ENCODE assay signal across 34 mouse cellular contexts in genomic region chr15:26642563-26642962, GRCm38 (mm10).
DNase-seq lines count a peak whose midpoint lies in the region; ATAC-seq and TF ChIP-seq lines count a peak whose summit lies in the region.
"Had no signal": no experiment of that assay in that cellular context is flagged by ENCODE, and none has a peak within 500 bp of the region (broad histone marks: within the 10 kb centered on the region; RNA-seq: fewer than 3 reads in every experiment).

No protein-coding gene starts in this region.

- no peak overlapping the region for H3K4me3 ChIP-seq in gastrocnemius, adult 2 months
- no peak overlapping the region for H3K4me3 ChIP-seq in kidney, postnatal 0 days (replicated peaks; ENCODE audit: low read depth, low read length)
- no peak overlapping the region for H3K4me3 ChIP-seq in kidney, adult 2 months (ENCODE audit: insufficient read depth, low read depth, low read length)
- H3K4me3 ChIP-seq in midbrain, postnatal 0 days (ENCODE audit: low read depth, low read length): no peak overlapping the region
- no peak overlapping the region for H3K4me3 ChIP-seq in midbrain, embryonic 14.5 days (replicated peaks; ENCODE audit: low read depth, low read length)
- H3K4me3 ChIP-seq: embryonic facial prominence, embryonic 12.5 days; forebrain, embryonic 15.5 days; limb, embryonic 10.5 days; limb, embryonic 15.5 days; liver, embryonic 13.5 days; stomach, embryonic 15.5 days had no signal

- no peak overlapping the region for H3K4me2 ChIP-seq in kidney, postnatal 0 days (ENCODE audit: low read length)
- no peak overlapping the region for H3K4me2 ChIP-seq in midbrain, postnatal 0 days (ENCODE audit: low read depth, low read length, poor library complexity, severe bottlenecking)
- H3K4me2 ChIP-seq in midbrain, embryonic 14.5 days (ENCODE audit: low read length): no peak overlapping the region
- H3K4me2 ChIP-seq: embryonic facial prominence, embryonic 12.5 days; forebrain, embryonic 15.5 days; heart, embryonic 11.5 days; limb, embryonic 15.5 days; liver, embryonic 13.5 days; midbrain, embryonic 11.5 days; stomach, embryonic 15.5 days had no signal

- no peak for ATAC-seq in kidney, postnatal 0 days (replicated peaks; ENCODE audit: low FRiP score, low read depth)
- ATAC-seq in midbrain, postnatal 0 days (ENCODE audit: low FRiP score): no peak
- no peak for ATAC-seq in midbrain, embryonic 14.5 days (ENCODE audit: low FRiP score, low TSS enrichment)
- ATAC-seq: activated CD4-positive, CD25-positive, alpha-beta regulatory T cell, adult 4 months; CD4-positive, CD25-positive, alpha-beta regulatory T cell, adult 4 months; forebrain, embryonic 15.5 days; hindbrain, embryonic 16.5 days; intestine, embryonic 16.5 days had no signal

- H3K4me1 ChIP-seq in kidney, postnatal 0 days (replicated peaks; ENCODE audit: insufficient read depth, low read length): no peaks in the 10 kb centered on the region
- H3K4me1 ChIP-seq in kidney, adult 2 months (ENCODE audit: control insufficient read depth, insufficient read depth, low read length): no peaks in the 10 kb centered on the region
- H3K4me1 ChIP-seq in midbrain, postnatal 0 days (ENCODE audit: insufficient read depth, low read length): no peaks in the 10 kb centered on the region
- H3K4me1 ChIP-seq in midbrain, embryonic 14.5 days (ENCODE audit: control insufficient read depth, insufficient read depth, low read length): no peaks in the 10 kb centered on the region
- H3K4me1 ChIP-seq: embryonic facial prominence, embryonic 12.5 days; forebrain, embryonic 15.5 days; limb, embryonic 10.5 days; limb, embryonic 15.5 days; liver, embryonic 13.5 days; stomach, embryonic 15.5 days had no signal

- H3K36me3 ChIP-seq in kidney, postnatal 0 days (ENCODE audit: insufficient read depth, low read length): no peaks in the 10 kb centered on the region
- H3K36me3 ChIP-seq in kidney, adult 2 months (ENCODE audit: control insufficient read depth, insufficient read depth, low read length): no peaks in the 10 kb centered on the region
- H3K36me3 ChIP-seq in midbrain, postnatal 0 days (ENCODE audit: insufficient read depth, low read length): no peaks in the 10 kb centered on the region
- H3K36me3 ChIP-seq in midbrain, embryonic 14.5 days (ENCODE audit: control insufficient read depth, insufficient read depth, low read length): no peaks in the 10 kb centered on the region
- H3K36me3 ChIP-seq: embryonic facial prominence, embryonic 12.5 days; forebrain, embryonic 15.5 days; limb, embryonic 10.5 days; limb, embryonic 15.5 days; liver, embryonic 13.5 days; stomach, embryonic 15.5 days had no signal

- H3K27me3 ChIP-seq in kidney, postnatal 0 days (ENCODE audit: insufficient read depth, low read length): no peaks in the 10 kb centered on the region
- no peaks in the 10 kb centered on the region; the same call in 1 of the 2 replicates for H3K27me3 ChIP-seq in kidney, adult 2 months (replicated peaks; ENCODE audit: control insufficient read depth, insufficient read depth, low read length)
- no peaks in the 10 kb centered on the region for H3K27me3 ChIP-seq in midbrain, postnatal 0 days (ENCODE audit: insufficient read depth, low read length)
- H3K27me3 ChIP-seq in midbrain, embryonic 14.5 days (ENCODE audit: control insufficient read depth, insufficient read depth, low read length): no peaks in the 10 kb centered on the region
- H3K27me3 ChIP-seq: embryonic facial prominence, embryonic 12.5 days; forebrain, embryonic 15.5 days; limb, embryonic 15.5 days; liver, embryonic 13.5 days; stomach, embryonic 15.5 days had no signal

- TF ChIP-seq POLR2A in kidney, adult 2 months (IDR thresholded peaks at IDR 0.05; ENCODE audit: low read depth, low read length): no peak

- WGBS in kidney, postnatal 0 days: 86% methylated on average over 4 of the region's 4 CpGs
- 85% methylated on average over 4 of the region's 4 CpGs for WGBS in kidney, adult 2 months
- 91% methylated on average over 4 of the region's 4 CpGs for WGBS in midbrain, postnatal 0 days
- whole genome bisulfite sequencing in midbrain, embryonic 14.5 days: 95% methylated on average over 4 of the region's 4 CpGs

- H3K9ac ChIP-seq in kidney, postnatal 0 days (ENCODE audit: low read depth, low read length): no peak overlapping the region
- H3K9ac ChIP-seq in midbrain, postnatal 0 days (replicated peaks; ENCODE audit: low read length, poor library complexity, severe bottlenecking): no peak overlapping the region
- H3K9ac ChIP-seq in midbrain, embryonic 14.5 days (replicated peaks; ENCODE audit: low read length): no peak overlapping the region
- H3K9ac ChIP-seq: embryonic facial prominence, embryonic 12.5 days; forebrain, embryonic 15.5 days; limb, embryonic 15.5 days; liver, embryonic 13.5 days; stomach, embryonic 15.5 days had no signal

- peak; percentile 27; the same call in 1 of the 2 replicates for TF ChIP-seq CTCF in gastrocnemius, adult 2 months (IDR thresholded peaks at IDR 0.05)
- peak; percentile 19; the same call in 1 of the 2 replicates for TF ChIP-seq CTCF in kidney, postnatal 0 days (IDR thresholded peaks at IDR 0.05; ENCODE audit: low read depth)
- TF ChIP-seq CTCF in kidney, adult 2 months (conservative IDR thresholded peaks at IDR 0.05; ENCODE audit: insufficient read depth, insufficient read length, low read depth, low read length): no peak
- TF ChIP-seq CTCF in midbrain, postnatal 0 days (IDR thresholded peaks at IDR 0.05): peak; percentile 48

- no peaks in the 10 kb centered on the region for H3K9me3 ChIP-seq in kidney, postnatal 0 days (replicated peaks; ENCODE audit: low read length)
- H3K9me3 ChIP-seq in midbrain, postnatal 0 days (ENCODE audit: low read length): no peaks in the 10 kb centered on the region
- no peaks in the 10 kb centered on the region for H3K9me3 ChIP-seq in midbrain, embryonic 14.5 days (ENCODE audit: control insufficient read depth, low read length)
- H3K9me3 ChIP-seq: embryonic facial prominence, embryonic 12.5 days; forebrain, embryonic 15.5 days; limb, embryonic 10.5 days; limb, embryonic 15.5 days; liver, embryonic 13.5 days; stomach, embryonic 15.5 days had no signal

- no peak for DNase-seq in gastrocnemius, adult 2 months
- no peak for DNase-seq in gastrocnemius, adult 8-10 months (ENCODE audit: low spot score in 2 of 2)
- DNase-seq in kidney, postnatal 0 days (ENCODE audit: low spot score): no peak
- no peak for DNase-seq in kidney, adult 2 months
- no peak for DNase-seq in midbrain, postnatal 0 days (ENCODE audit: low spot score)
- DNase-seq in midbrain, embryonic 14.5 days: no peak
- DNase-seq in ovary, postnatal 10 days (ENCODE audit: low spot score): no peak
- no peak for DNase-seq in spleen, postnatal 36 days (ENCODE audit: low spot score in 2 of 2)
- DNase-seq: adrenal gland, adult 2 months; adrenal gland, postnatal 36 days; cerebellum, adult 8-10 months; cerebellum, postnatal 36 days; embryo, embryonic 11 days; gastrocnemius, postnatal 25 days; heart, adult 11 months; heart, postnatal 10 days; kidney, postnatal 25 days; liver, embryonic 13.5 days; lung, adult 2 months; lung, postnatal 36 days; retina, postnatal 1 day; right cerebral cortex, postnatal 14 days; thymus, postnatal 14 days had no signal

- intact Hi-C loops in gastrocnemius, adult 2 months (cut with DNase I): loop anchor here (5.0 kb wide), 1 partner anchor 255 kb away; the partner anchor contains the start of gene Fbxl7

- no peak overlapping the region for H3K27ac ChIP-seq in gastrocnemius, adult 2 months
- H3K27ac ChIP-seq in kidney, postnatal 0 days: no peak overlapping the region
- H3K27ac ChIP-seq in kidney, adult 2 months (ENCODE audit: insufficient read depth, low read depth, low read length): no peak overlapping the region
- no peak overlapping the region for H3K27ac ChIP-seq in midbrain, postnatal 0 days (ENCODE audit: low read depth, low read length)
- H3K27ac ChIP-seq in midbrain, embryonic 14.5 days (replicated peaks; ENCODE audit: low read depth, low read length): no peak overlapping the region
- H3K27ac ChIP-seq: embryonic facial prominence, embryonic 12.5 days; forebrain, embryonic 15.5 days; limb, embryonic 10.5 days; limb, embryonic 15.5 days; liver, embryonic 13.5 days; stomach, embryonic 15.5 days had no signal
